Mouse (Mus musculus): ENCODE results near the gene Cntfr.
"Not testable (repeated sequence)": the region's sequence is repeated elsewhere in the genome, so short reads cannot be mapped to it uniquely, and the experiment has no call there.

- not testable (repeated sequence) for TF ChIP-seq EP300 (optimal IDR thresholded peaks at IDR 0.05); CTCF (IDR thresholded peaks at IDR 0.05; ENCODE audit: low read depth)
These were observed 437 bp downstream of the Cntfr start for GRCm38 (mm10) chr4:41696452-41696851.
